Mouse (Mus musculus) neural tube, embryonic 10.5 days (tissue): ENCODE results near the gene Syt12.
A peak's percentile ranks its signal among the peaks of the same experiment; 100 is the strongest.

Experiments
- DNase-seq: peaks from one replicate; pipeline ENCODE4 v3.0.0-alpha.2; 2017; ENCODE audit warnings: low spot score; ENCODE audit errors: extremely low spot score

The Syt12 gene

DNA sequence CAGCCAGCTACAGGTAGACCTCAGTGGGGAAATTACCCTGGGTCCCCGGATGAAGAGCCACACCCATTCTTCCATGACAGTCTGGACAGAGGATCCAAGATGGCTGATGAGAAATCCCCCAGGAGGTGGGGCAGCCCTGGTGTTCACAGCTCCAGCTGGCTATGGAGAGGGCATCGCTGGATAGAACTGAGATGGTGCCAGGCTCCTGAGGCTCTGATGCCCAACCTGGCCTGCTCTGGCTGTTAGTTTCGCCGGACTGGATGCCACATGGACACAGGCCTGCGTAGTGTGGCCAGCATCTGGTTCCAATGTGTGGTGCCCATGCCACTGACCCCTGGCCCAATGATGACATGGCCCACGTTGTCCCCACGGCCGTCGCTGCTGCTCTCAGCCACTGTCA, 29.8 kb downstream of the Syt12 start:
- no peak for DNase-seq

GRCm38 (mm10) chr19:4446661-4447420, 30.4 kb downstream of the Syt12 start:
- no peak for DNase-seq

DNA sequence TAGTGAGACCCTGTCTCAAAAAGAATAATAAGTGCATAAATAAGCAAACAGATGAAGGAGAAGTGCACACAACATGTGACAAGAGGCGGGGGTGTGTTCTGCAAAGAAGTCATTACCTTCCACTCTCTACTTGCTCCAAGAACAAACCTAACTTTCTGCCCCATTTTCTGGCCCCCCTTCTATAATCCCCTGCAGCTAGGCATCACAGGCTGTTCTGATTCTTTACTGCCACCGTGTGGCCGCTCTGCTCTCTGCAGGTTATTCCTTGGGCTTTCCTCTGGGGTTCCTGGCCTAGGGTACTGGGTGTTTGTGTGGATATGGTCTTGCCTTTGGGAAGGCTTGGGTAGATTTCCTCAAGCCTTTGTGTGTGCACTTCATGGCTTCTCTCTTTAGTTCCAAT, 34.8 kb downstream of the Syt12 start:
- peak; percentile 78 for DNase-seq

- peak; percentile 33 for DNase-seq
These were observed 35.6 kb downstream of the Syt12 start for GRCm38 (mm10) chr19:4441621-4442161.

- DNase-seq: peak; percentile 66
These were observed 36.1 kb downstream of the Syt12 start for GRCm38 (mm10) chr19:4441090-4441591.

DNA sequence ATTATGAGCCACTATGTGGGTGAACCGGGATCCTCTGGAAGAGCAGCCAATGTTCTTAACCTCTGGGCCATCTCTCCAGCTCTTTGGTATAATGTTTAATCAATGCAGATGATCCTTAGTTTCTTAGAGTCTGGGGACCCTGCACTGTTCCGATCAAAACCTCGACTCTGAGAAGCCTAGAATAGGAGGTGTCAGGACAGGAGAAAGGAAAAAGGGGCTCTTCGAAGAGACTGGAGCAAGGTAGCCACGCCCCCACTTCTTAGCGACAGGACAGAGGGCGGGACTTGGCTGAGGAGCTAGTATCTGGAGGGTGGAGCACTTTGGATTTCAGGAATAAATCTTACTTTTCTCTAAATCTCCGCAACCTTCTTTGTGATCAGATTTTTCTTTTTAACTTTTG, 37.0 kb downstream of the Syt12 start:
- DNase-seq: no peak

- peak; percentile 64 for DNase-seq
These were observed 38.0 kb downstream of the Syt12 start, which contains the start of gene Rhod for GRCm38 (mm10) chr19:4439161-4439801. Gene Rhod, minus strand, starts transcription at chr19:4439432.

GRCm38 (mm10) chr19:4438791-4439160, 38.5 kb downstream of the Syt12 start:
- no peak for DNase-seq

GRCm38 (mm10) chr19:4437886-4438285, 39.4 kb downstream of the Syt12 start:
- no peak for DNase-seq

- DNase-seq: no peak
These were observed 41.0 kb downstream of the Syt12 start for GRCm38 (mm10) chr19:4436254-4436653.

GRCm38 (mm10) chr19:4434999-4435398, 42.2 kb downstream of the Syt12 start:
- DNase-seq: no peak

DNA sequence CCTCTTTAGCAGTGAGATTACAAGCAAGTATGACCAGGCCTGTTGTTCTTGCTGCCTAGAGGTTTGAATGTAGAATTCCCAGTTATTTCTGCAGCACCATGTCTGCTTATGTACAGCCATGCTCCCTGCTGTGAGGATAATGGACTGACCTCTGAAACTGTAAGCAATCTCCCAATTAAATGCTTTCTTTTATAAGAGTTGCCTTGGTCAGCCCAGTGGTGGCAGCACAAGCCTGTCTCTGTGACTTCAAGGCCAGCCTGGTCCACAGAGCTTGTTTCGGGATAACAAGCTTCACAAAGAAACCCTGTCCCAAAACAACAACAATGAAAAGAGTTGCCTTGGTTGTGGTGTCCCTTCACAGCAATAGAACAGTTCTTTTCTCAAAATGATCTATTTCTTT, 43.5 kb downstream of the Syt12 start:
- no peak for DNase-seq

GRCm38 (mm10) chr19:4430091-4430620, 47.1 kb downstream of the Syt12 start:
- no peak for DNase-seq

GRCm38 (mm10) chr19:4425610-4426366, 51.5 kb downstream of the Syt12 start:
- peak; percentile 23 for DNase-seq

- no peak for DNase-seq
These were observed 54.2 kb downstream of the Syt12 start for GRCm38 (mm10) chr19:4423021-4423420.

DNA sequence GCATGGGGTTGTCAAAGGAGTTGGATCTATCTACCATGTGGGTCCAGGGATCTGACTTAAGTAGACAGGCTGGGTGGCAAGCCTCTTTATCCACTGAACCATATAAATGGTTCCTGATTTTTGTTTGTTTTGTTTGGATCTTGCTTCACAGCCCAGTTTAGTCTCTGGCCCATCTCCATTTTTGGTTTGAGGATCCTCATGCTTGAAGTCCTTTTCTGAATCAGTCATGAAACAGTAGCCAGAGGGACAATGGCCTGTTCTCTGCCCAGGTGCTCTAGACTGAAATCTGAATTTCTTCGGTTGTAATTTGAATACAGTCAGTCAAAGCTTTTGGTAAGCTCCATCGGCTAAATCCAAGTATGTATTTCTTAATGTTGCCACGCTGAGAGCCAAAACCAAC, 54.7 kb downstream of the Syt12 start:
- no peak for DNase-seq

DNA sequence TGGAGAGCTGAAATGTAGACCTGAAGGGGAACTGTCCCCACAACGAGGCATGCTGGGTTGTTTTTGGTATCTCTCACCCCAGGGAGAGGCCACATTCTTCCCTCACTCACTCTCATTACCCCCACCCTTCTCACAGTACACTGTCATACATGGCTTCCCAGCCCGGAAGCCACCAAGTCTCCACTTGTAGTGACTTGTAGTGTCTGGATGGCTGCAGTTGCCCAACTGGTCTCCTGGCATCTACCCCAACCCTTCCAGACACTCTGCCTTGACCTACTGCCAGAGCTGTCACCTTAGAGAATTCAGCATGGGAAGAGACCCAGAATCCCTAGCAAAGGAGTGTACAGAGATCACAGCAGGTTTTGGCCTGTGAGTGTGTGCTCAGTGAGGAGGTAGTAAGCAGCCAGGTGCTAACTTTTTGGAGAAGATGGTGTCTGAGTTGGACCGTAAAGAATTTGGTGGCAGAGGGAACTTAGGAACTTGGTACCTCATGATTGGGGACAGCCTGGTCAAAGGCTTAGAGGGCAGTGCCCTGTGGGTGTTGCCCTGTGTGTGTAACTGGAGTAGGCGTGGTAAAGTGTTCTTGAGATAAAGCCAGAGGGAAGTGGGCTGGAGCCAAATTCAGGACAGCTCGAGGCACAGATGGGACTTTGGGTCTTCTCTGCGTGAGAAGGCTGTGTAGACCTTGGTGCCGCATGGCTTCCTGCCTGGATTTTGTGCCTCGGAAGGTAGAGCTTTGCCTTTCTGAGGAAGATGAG, 56.9 kb downstream of the Syt12 start:
- no peak for DNase-seq

- no peak for DNase-seq
These were observed 57.5 kb downstream of the Syt12 start for GRCm38 (mm10) chr19:4419711-4420110.

DNA sequence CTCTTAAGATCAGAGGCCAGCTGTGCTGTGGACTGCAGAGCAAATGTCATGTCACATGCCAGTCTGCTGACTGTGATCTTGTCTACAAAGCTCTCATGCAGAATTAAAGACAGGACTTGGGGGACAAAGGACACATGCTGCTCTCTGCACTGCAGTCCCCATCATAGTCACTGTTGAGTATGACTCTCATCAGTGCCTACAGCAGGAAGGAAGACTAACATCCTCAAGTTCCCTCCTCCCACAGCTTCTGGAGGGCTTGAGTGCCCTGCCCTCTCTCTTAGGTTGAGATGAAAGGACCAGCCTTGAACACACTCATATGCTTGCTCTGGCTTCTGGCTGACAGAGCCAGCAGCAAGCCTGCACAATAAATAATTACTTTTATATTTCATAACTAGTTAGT, 59.5 kb downstream of the Syt12 start:
- DNase-seq: no peak

- peak; percentile 41 for DNase-seq
These were observed 60.1 kb downstream of the Syt12 start for GRCm38 (mm10) chr19:4417183-4417582.

DNA sequence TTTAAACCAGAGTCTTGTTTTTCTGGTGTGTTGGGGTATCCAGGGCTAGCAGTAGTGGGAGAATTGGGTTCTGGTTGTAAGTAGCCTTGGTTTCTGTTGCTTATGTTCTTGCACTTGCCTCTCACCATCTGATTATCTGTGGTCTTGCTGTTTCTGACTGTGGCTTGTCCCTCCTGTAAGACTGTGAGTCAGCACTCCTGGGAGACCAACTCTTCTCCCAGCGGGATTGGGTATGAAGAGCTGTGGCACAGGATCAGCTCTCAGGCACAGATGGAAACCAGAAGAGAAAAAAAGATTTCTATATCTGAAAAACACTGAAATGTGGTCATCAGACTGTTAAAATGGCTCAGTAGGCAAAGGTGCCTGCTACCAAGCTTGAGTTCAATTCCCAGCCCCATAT, 62.6 kb downstream of the Syt12 start:
- no peak for DNase-seq
